Mouse (Mus musculus): ENCODE results near the gene Tuba4a. TPM values are rescaled to one million over a fixed set of nuclear protein-coding genes. Genes with fewer than 3 reads are reported as not detected.

The Tuba4a gene
- total RNA-seq (2023) = 192 TPM

GRCm38 (mm10) chr1:75219531-75219930, at the start of gene Tuba4a:
Tuba4a (minus strand) TSS chr1:75219865.

GRCm38 (mm10) chr1:75264091-75264880, 44.6 kb upstream of the Tuba4a start, which contains the start of gene Ptprn:
Ptprn (minus strand) TSS chr1:75264502.

DNA sequence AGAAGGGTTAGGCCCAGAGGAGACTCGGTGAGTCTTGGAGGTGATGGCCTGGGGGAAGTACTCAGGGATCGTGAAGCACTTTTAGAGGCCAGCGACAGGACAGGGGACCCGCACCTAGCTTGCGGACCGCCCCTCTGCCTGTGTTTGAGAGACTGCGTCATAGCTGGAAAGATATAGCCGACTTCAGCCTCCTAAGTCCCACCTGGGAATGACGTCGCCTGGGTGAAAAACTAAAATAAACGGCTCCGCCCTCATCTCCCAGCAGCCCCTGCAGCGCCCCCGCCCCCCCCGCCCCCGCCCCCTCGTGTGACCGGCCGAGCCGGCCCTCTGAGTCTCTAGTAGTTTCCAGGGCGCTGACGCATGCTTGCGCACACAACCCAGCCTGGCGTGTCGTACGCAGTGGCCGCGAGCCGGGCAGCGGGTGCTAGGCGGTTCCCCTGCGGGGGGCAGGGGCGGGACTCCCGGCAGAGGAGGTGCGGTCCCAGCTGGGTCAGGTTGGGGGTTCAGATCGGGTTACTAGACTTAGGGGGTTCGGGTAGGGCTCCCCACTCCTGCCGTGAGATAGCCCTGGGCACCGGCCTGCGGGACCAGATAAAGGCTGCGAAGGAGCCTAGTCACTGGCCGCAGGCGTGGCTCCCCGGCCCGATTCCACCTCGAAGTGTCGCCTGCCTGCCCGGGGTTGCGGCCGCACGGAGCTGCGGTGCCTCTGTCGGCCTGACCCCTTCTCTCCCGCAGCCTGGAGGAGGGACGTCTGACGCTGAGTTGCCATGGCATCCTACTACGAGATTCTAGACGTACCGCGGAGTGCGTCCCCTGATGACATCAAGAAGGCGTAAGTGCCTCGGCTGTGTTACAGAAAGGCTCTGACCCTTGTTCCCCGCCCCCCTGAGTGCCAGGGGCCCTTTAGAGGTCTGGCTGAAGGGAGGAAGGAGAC, 16.7 kb upstream of the Tuba4a start, which contains the start of gene Dnajb2:
TSS of gene Dnajb2 (plus strand) at position 290 of the 934 bp plus-strand sequence.

GRCm38 (mm10) chr1:75231664-75232152, 12.0 kb upstream of the Tuba4a start, which contains the start of gene A630095N17Rik:
A630095N17Rik (minus strand) TSS chr1:75232102.

DNA sequence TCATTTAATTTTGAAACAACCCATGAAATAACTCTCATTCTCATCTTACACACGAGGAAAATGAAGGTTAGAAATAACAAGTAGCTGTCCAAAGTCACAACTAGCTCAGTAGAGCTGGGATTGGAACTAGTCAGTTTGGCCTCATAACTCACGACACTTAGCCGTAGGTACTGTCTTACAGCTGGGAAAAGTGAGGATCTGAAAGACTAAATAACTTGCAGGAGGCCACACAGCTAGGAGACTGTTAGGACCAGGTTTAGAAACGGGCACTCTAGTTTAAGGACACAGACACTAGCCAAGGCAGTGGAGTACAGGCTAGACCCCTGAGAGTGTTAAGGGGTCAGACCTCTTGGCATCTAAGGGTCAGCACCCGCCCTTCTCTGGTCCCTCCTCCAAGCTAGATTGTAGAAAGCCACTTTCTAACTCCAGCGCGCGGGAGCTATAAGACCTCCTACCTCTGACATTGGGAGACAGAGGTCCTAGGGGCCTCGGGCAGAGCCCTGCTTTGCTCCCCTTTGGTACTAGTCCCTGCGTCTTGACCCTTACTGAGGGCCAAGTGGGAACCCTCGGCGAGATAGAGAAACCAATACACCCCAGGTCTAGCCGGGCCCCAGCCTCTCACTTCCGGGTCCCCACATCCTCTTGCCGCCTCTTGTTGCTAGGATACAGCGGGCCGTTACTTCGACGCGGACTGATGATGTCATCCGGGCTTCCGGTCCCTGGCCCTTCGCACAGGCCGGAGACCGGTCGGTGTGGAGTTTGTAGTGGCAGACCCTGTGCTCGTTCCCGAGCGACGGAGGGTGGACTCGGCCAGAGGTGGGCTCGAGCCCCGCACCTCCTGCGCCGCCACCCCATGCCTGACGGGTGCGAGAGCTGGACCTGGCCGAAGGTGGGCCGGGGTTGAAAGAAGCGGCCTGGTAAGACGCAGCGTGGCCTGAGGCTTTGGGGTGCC, 9.3 kb downstream of the Tuba4a start, which contains the start of the genes Glb1l and Stk16:
TSS of gene Glb1l (minus strand) at position 678 of the 952 bp plus-strand sequence.
TSS of gene Stk16 (plus strand) at position 703 of the 952 bp plus-strand sequence.

GRCm38 (mm10) chr1:75191622-75192402, 27.9 kb downstream of the Tuba4a start, which contains the start of the genes Ankzf1 and Atg9a:
Ankzf1 (plus strand) TSS chr1:75192151.
Atg9a (minus strand) TSS chr1:75192196.

GRCm38 (mm10) chr1:75180105-75180590, 39.5 kb downstream of the Tuba4a start, which contains the start of gene Abcb6:
Abcb6 (minus strand) TSS chr1:75180392.

DNA sequence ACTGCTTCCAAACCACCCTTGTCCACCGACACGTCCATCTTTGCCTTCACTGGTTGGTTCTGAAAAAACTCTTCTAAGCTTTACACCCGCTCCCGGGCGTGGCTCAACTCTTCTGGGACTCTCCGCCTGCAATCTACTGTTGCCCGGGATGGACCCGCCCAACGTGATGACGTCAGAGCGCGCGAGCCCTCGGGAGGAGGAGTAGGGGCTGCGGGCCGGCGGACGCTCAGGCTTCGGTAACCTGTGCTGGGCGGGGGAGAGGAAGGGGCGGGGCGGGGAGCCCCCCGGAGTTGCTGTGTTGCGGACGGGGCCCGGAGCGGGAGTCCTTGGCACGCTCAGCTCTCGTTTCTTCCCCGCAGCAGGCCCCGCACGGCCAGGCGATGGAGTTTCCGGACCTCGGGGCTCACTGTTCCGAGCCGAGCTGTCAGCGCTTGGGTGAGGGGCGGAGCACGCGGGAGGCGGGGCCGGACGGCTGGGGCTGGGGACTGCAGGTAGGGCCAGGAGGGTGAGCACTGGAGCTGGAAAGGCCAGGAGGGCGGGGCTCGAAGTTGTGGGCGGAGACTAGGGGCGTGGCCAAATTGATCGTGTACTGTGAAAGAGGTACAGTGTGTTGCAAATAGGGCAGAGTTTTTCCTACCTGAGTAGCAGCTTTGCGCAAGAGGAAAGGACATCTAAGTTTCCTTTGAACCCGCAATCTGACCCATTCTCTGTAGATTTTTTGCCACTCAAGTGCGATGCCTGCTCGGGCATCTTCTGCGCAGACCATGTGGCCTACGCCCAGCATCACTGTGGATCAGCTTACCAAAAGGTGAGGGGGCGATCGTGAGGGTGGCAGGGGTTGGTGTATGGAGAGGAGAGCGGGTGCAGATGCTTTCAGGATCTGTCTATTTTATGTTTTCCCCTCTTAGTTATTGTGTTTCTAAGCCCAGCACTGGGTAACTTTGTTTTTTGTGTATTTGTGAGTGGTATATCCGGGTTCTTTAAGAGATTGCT, 50.9 kb downstream of the Tuba4a start, which contains the start of gene Zfand2b:
TSS of gene Zfand2b (plus strand) at position 175 of the 993 bp plus-strand sequence.

Other genes starting within 250 kb of the Tuba4a start
- gene Nhej1, start 94.7 kb downstream of the Tuba4a start, total RNA-seq (2023) = 4.0 TPM
- 3.0 TPM for gene Slc23a3, start 86.0 kb downstream of the Tuba4a start, total RNA-seq (2023)
- gene Cnppd1, start 77.2 kb downstream of the Tuba4a start, total RNA-seq (2023) = 128 TPM
- 87.9 TPM for gene Retreg2, start 77.1 kb downstream of the Tuba4a start, total RNA-seq (2023)
- gene Zfand2b, start 51.2 kb downstream of the Tuba4a start, total RNA-seq (2023) = 42.9 TPM
- gene Abcb6, start 39.5 kb downstream of the Tuba4a start, total RNA-seq (2023) = 3.8 TPM
- gene Ankzf1, start 27.7 kb downstream of the Tuba4a start, total RNA-seq (2023) = 27.2 TPM
- 38.5 TPM for gene Atg9a, start 27.7 kb downstream of the Tuba4a start, total RNA-seq (2023)
- gene Glb1l, start 9.1 kb downstream of the Tuba4a start, total RNA-seq (2023) = 7.8 TPM
- gene Stk16, start 9.0 kb downstream of the Tuba4a start, total RNA-seq (2023) = 74.9 TPM
- not detected for gene A630095N17Rik, start 12.2 kb upstream of the Tuba4a start, total RNA-seq (2023)
- 57.5 TPM for gene Dnajb2, start 16.5 kb upstream of the Tuba4a start, total RNA-seq (2023)
- 0.53 TPM for gene Ptprn, start 44.6 kb upstream of the Tuba4a start, total RNA-seq (2023)
- not detected for gene Resp18, start 58.5 kb upstream of the Tuba4a start, total RNA-seq (2023)
- gene Dnpep, start 98.1 kb upstream of the Tuba4a start, total RNA-seq (2023) = 33.5 TPM
- gene Des, start 140.5 kb upstream of the Tuba4a start, total RNA-seq (2023) = 0.38 TPM
- 0.41 TPM for gene Speg, start 155.4 kb upstream of the Tuba4a start, total RNA-seq (2023)
- 60.7 TPM for gene Gmppa, start 216.1 kb upstream of the Tuba4a start, total RNA-seq (2023)
- gene Asic4, start 230.6 kb upstream of the Tuba4a start, total RNA-seq (2023) = not detected

All from CD4-positive naive resting alpha-beta T cell, adult 57 days (primary cell).